Mouse (Mus musculus) left cerebral cortex, adult 2 months (tissue): ENCODE measurements around the gene Mysm1. TPM values are rescaled to one million over a fixed set of nuclear protein-coding genes. Genes with fewer than 3 reads are reported as not detected.
A peak's percentile ranks its signal among the peaks of the same experiment; 100 is the strongest.

Source experiments
- DNase-seq, 2 experiments: peaks; one replicate each; pipeline ENCODE4 v3.0.0; 2021 to 2022; ENCODE audit warnings: low spot score in 2 of 2, mixed read lengths in 1 of 2; ENCODE audit errors: extremely low spot score in 1 of 2
- H3K27ac ChIP-seq: fragments of 200-600 bp; 2 replicates; pipeline ENCODE4 v1.8.1; 2022
- H3K4me3 ChIP-seq: fragments of 200-600 bp; 2 replicates; pipeline ENCODE4 v1.8.1; 2022
- CTCF ChIP-seq: fragments of 200-600 bp; IDR thresholded peaks from 2 replicates; pipeline ENCODE4 v1.8.1; 2022; ENCODE audit warnings: antibody characterized with exemption, mild to moderate bottlenecking, moderate library complexity
- intact Hi-C: fragments of 180-260 bp; cut with DNase I; formaldehyde crosslinking; loops from one replicate; pipeline ENCODE4 v1.15.1; 2025
- total RNA-seq, 2 experiments: library from RNA; stranded (reverse); gene quantifications; 2 replicates each; pipeline ENCODE4 v1.2.3; 2021

Gene Mysm1
- total RNA-seq, 2 experiments from 2014 or later: 39.6 to 41.6 TPM

GRCm38 (mm10) chr4:95007759-95008158, 28.9 kb upstream of the Mysm1 start:
- no peak overlapping the region for H3K27ac ChIP-seq
- no peak for DNase-seq
- TF ChIP-seq CTCF: no peak
- intact Hi-C loops: loop anchor here (1.0 to 10.0 kb wide), 4 partner anchors 43 to 1017 kb away; no protein-coding TSS in a partner anchor
- no peak overlapping the region for H3K4me3 ChIP-seq

GRCm38 (mm10) chr4:95005251-95005830, 26.4 kb upstream of the Mysm1 start:
- Histone ChIP-seq H3K27ac (no peak overlapping the region), H3K4me3 (no peak overlapping the region)
- intact Hi-C loops: loop anchor here (10.0 kb wide), 1 partner anchor 1019 kb away; no protein-coding TSS in a partner anchor
- TF ChIP-seq CTCF: no peak
- DNase-seq: no peak

GRCm38 (mm10) chr4:95001043-95001775, 22.3 kb upstream of the Mysm1 start:
- H3K27ac ChIP-seq: no peak overlapping the region
- no peak for TF ChIP-seq CTCF
- peak in 1 of 2 experiments; percentile 32 for DNase-seq
- intact Hi-C loops: loop anchor here (10.0 kb wide), 1 partner anchor 1024 kb away; no protein-coding TSS in a partner anchor
- H3K4me3 ChIP-seq: no peak overlapping the region

- TF ChIP-seq CTCF: no peak
- intact Hi-C loops: loop anchor here (10.0 kb wide), 1 partner anchor 1025 kb away; no protein-coding TSS in a partner anchor
- Histone ChIP-seq H3K27ac (no peak overlapping the region), H3K4me3 (no peak overlapping the region)
- DNase-seq: no peak
Measured at GRCm38 (mm10) chr4:95000147-95000546, 21.2 kb upstream of the Mysm1 start.

GRCm38 (mm10) chr4:94999249-94999648, 20.3 kb upstream of the Mysm1 start:
- DNase-seq: peak in 1 of 2 experiments; percentile 57
- TF ChIP-seq CTCF: peak; percentile 59

GRCm38 (mm10) chr4:94995862-94996261, 17.0 kb upstream of the Mysm1 start:
- DNase-seq: no peak
- no peak overlapping the region for H3K4me3 ChIP-seq
- no peak overlapping the region for H3K27ac ChIP-seq
- TF ChIP-seq CTCF: no peak
- intact Hi-C loops: loop anchor here (2.0 kb wide), 1 partner anchor 47 kb away; no protein-coding TSS in a partner anchor

More at GRCm38 (mm10) chr4:94999249-94999648, 20.3 kb upstream of the Mysm1 start:
- no peak overlapping the region for H3K27ac ChIP-seq
- intact Hi-C loops: no loop called here
- no peak overlapping the region for H3K4me3 ChIP-seq

- intact Hi-C loops: no loop called here
- TF ChIP-seq CTCF: no peak
- Histone ChIP-seq H3K4me3 (no peak overlapping the region), H3K27ac (no peak overlapping the region)
- no peak for DNase-seq
Measured at GRCm38 (mm10) chr4:94990204-94990603, 11.3 kb upstream of the Mysm1 start.

- no peak for DNase-seq
- no peak for TF ChIP-seq CTCF
- intact Hi-C loops: no loop called here
- no peak overlapping the region for H3K27ac ChIP-seq
- no peak overlapping the region for H3K4me3 ChIP-seq
Measured at GRCm38 (mm10) chr4:94987725-94988124, 8.8 kb upstream of the Mysm1 start.

- TF ChIP-seq CTCF: no peak
- intact Hi-C loops: loop anchor here (2.0 kb wide), 1 partner anchor 71 kb away; no protein-coding TSS in a partner anchor
- no peak for DNase-seq
- peak overlapping the region; percentile 96 for H3K27ac ChIP-seq
- H3K4me3 ChIP-seq: peak overlapping the region; percentile 67
Measured at GRCm38 (mm10) chr4:94979500-94979915, 608 bp upstream of the Mysm1 start.

GRCm38 (mm10) chr4:94973321-94973720, 5.6 kb downstream of the Mysm1 start:
- no peak for DNase-seq
- no peak for TF ChIP-seq CTCF
- Histone ChIP-seq H3K27ac (no peak overlapping the region), H3K4me3 (no peak overlapping the region)
- intact Hi-C loops: no loop called here

GRCm38 (mm10) chr4:94952773-94953172, 26.1 kb downstream of the Mysm1 start:
- DNase-seq: no peak
- intact Hi-C loops: no loop called here
- Histone ChIP-seq H3K4me3 (no peak overlapping the region), H3K27ac (no peak overlapping the region)
- TF ChIP-seq CTCF: no peak

GRCm38 (mm10) chr4:94941221-94941855, 37.6 kb downstream of the Mysm1 start:
- intact Hi-C loops: no loop called here
- no peak for DNase-seq
- no peak for TF ChIP-seq CTCF
- no peak overlapping the region for H3K27ac ChIP-seq
- H3K4me3 ChIP-seq: no peak overlapping the region
